Mouse (Mus musculus): ENCODE measurements around the gene Nt5dc1. TPM values are rescaled to one million over a fixed set of nuclear protein-coding genes. Genes with fewer than 3 reads are reported as not detected.

Nt5dc1 gene
- polyA plus RNA-seq, 1 experiment from 2014 or later: 1.7 TPM

- peak overlapping the region; percentile 98 for H3K27ac ChIP-seq (ENCODE audit: low read length)
- H3K36me3 ChIP-seq (ENCODE audit: control insufficient read depth, insufficient read depth, low read length): no peaks in the 10 kb centered on the region
- ATAC-seq: peak; percentile 34
- no peaks in the 10 kb centered on the region for H3K27me3 ChIP-seq (ENCODE audit: control insufficient read depth, insufficient read depth, low read depth, low read length)
- WGBS: 44% methylated on average over 25 of the region's 25 CpGs
- H3K4me3 ChIP-seq (ENCODE audit: low read depth, low read length): peak overlapping the region; percentile 68
- H3K4me2 ChIP-seq (ENCODE audit: low read length): peak overlapping the region; percentile 97
- peak overlapping the region; percentile 97 for H3K9ac ChIP-seq (ENCODE audit: low read depth, low read length)
- H3K4me1 ChIP-seq (ENCODE audit: control insufficient read depth, insufficient read depth, low read length): peaks cover 32% of the 10 kb centered on the region
- no peaks in the 10 kb centered on the region for H3K9me3 ChIP-seq (replicated peaks; ENCODE audit: control insufficient read depth, low read length, poor library complexity, severe bottlenecking)
Observed at GRCm38 (mm10) chr10:34297980-34298753, 120.2 kb downstream of the Nt5dc1 start.

DNA sequence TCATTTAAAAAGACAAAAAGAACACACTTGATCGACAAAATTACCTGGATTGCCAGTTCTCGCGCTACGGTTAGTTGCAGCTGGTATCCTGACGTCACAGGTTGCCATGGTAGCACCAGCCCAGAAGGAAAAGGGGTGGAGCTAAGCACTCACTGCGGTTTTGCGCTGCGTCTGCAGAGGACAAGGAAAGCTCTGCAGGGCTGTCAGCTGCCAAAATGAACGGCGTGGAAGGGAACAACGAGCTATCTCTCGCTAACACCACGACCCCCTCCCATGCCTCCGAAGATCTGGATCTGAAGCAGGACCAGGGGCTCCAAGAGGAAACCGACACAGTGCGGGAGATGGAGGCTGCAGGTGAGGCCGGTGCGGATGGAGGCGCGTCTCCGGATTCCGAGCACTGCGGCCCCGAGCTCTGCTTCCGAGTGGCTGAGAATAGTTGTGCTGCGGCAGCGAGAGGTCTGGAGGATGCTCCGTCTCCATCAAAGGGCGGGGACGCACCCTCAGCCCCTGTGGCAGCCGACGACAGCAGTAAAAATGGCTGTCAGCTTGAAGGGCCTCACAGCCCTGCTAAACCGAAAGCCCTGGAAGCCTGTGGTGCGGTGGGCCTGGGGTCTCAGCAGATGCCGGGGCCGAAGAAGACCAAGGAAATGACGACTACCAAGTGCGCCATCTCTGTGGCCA lies 120.9 kb downstream of the Nt5dc1 start, which contains the start of gene Tspyl4:
Gene Tspyl4, plus strand, starts transcription at position 144 of the 681 bp plus-strand sequence.
- WGBS: under 1% methylated on average over 38 of the region's 38 CpGs
- Histone ChIP-seq H3K27me3 (ENCODE audit: control insufficient read depth, insufficient read depth, low read depth, low read length) (no peaks in the 10 kb centered on the region), H3K4me2 (ENCODE audit: low read length) (peak within 1 kb of the TSS; percentile 97), H3K27ac (ENCODE audit: low read length) (peak within 1 kb of the TSS; percentile 98), H3K4me3 (ENCODE audit: low read depth, low read length) (peak within 1 kb of the TSS; percentile 68), H3K9ac (ENCODE audit: low read depth, low read length) (peak within 1 kb of the TSS; percentile 97), H3K4me1 (ENCODE audit: control insufficient read depth, insufficient read depth, low read length) (peaks cover 32% of the 10 kb centered on the region), H3K36me3 (ENCODE audit: control insufficient read depth, insufficient read depth, low read length) (no peaks in the 10 kb centered on the region), H3K9me3 (replicated peaks; ENCODE audit: control insufficient read depth, low read length, poor library complexity, severe bottlenecking) (no peaks in the 10 kb centered on the region)
- ATAC-seq: peak; percentile 98

DNA sequence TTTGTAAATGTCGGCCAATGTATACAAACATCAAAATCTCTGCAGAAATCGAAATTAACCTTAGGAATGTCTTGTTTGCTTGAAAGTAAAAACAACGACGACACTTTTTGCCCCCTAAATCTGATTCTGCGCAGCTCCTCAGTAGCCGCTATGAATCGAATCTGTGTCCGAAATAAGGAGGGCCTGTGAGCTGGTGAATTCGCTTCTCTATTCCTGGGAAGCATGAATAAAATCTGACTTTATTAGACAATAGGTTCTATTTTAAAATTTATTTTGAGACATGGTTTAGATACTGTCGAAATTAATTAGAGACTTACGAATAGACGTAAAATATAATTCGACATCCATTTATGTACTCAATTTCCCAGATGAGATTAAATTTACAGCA lies 121.4 kb downstream of the Nt5dc1 start:
- H3K36me3 ChIP-seq (ENCODE audit: control insufficient read depth, insufficient read depth, low read length): no peaks in the 10 kb centered on the region
- peak overlapping the region; percentile 97 for H3K9ac ChIP-seq (ENCODE audit: low read depth, low read length)
- peak; percentile 50 for ATAC-seq
- no peaks in the 10 kb centered on the region for H3K9me3 ChIP-seq (replicated peaks; ENCODE audit: control insufficient read depth, low read length, poor library complexity, severe bottlenecking)
- peak overlapping the region; percentile 68 for H3K4me3 ChIP-seq (ENCODE audit: low read depth, low read length)
- H3K4me1 ChIP-seq (ENCODE audit: control insufficient read depth, insufficient read depth, low read length): peaks cover 29% of the 10 kb centered on the region
- peak overlapping the region; percentile 97 for H3K4me2 ChIP-seq (ENCODE audit: low read length)
- H3K27me3 ChIP-seq (ENCODE audit: control insufficient read depth, insufficient read depth, low read depth, low read length): no peaks in the 10 kb centered on the region
- H3K27ac ChIP-seq (ENCODE audit: low read length): peak overlapping the region; percentile 98
- 3% methylated on average over 13 of the region's 13 CpGs for WGBS

GRCm38 (mm10) chr10:34282420-34283238 lies 135.7 kb downstream of the Nt5dc1 start:
- Histone ChIP-seq H3K36me3 (ENCODE audit: control insufficient read depth, insufficient read depth, low read length) (peaks cover 5% of the 10 kb centered on the region; the same call in 1 of the 2 replicates), H3K27me3 (ENCODE audit: control insufficient read depth, insufficient read depth, low read depth, low read length) (no peaks in the 10 kb centered on the region), H3K9ac (ENCODE audit: low read depth, low read length) (peak overlapping the region; percentile 97), H3K27ac (ENCODE audit: low read length) (peak overlapping the region; percentile 81), H3K4me2 (ENCODE audit: low read length) (peak overlapping the region; percentile 79), H3K9me3 (replicated peaks; ENCODE audit: control insufficient read depth, low read length, poor library complexity, severe bottlenecking) (no peaks in the 10 kb centered on the region), H3K4me3 (ENCODE audit: low read depth, low read length) (peak overlapping the region; percentile 86), H3K4me1 (ENCODE audit: control insufficient read depth, insufficient read depth, low read length) (peaks cover 18% of the 10 kb centered on the region)
- peak; percentile 49 for ATAC-seq
- 3% methylated on average over 47 of the region's 47 CpGs for WGBS

DNA sequence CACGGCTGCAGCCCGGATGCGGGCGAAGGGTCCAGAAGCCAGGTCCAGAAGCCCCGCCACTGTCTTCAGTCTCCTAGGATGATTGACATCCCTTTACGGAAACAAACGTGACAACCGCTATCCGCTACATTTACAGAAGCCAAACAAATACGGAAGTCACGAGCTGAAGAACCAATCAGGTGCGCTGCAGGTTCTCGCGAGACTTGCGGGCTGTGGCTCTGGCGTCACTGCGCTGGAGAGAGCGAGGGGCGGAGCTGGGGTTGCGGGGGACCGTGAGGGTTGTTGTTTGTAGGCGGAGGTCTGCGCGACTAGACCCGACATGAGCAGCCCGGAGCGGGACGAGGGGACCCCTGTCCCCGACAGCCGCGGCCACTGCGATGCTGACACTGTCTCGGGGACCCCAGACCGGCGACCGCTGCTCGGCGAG lies 136.4 kb downstream of the Nt5dc1 start, which contains the start of gene Tspyl1:
Gene Tspyl1, plus strand, starts transcription at position 229 of the 427 bp plus-strand sequence.
- peak within 1 kb of the TSS; percentile 81 for H3K27ac ChIP-seq (ENCODE audit: low read length)
- ATAC-seq: peak; percentile 98
- peak within 1 kb of the TSS; percentile 79 for H3K4me2 ChIP-seq (ENCODE audit: low read length)
- under 1% methylated on average over 38 of the region's 38 CpGs for WGBS
- no peaks in the 10 kb centered on the region for H3K36me3 ChIP-seq (ENCODE audit: control insufficient read depth, insufficient read depth, low read length)
- peak within 1 kb of the TSS; percentile 97 for H3K9ac ChIP-seq (ENCODE audit: low read depth, low read length)
- H3K4me3 ChIP-seq (ENCODE audit: low read depth, low read length): peak within 1 kb of the TSS; percentile 86
- no peaks in the 10 kb centered on the region for H3K9me3 ChIP-seq (replicated peaks; ENCODE audit: control insufficient read depth, low read length, poor library complexity, severe bottlenecking)
- no peaks in the 10 kb centered on the region for H3K27me3 ChIP-seq (ENCODE audit: control insufficient read depth, insufficient read depth, low read depth, low read length)
- peaks cover 18% of the 10 kb centered on the region for H3K4me1 ChIP-seq (ENCODE audit: control insufficient read depth, insufficient read depth, low read length)

DNA sequence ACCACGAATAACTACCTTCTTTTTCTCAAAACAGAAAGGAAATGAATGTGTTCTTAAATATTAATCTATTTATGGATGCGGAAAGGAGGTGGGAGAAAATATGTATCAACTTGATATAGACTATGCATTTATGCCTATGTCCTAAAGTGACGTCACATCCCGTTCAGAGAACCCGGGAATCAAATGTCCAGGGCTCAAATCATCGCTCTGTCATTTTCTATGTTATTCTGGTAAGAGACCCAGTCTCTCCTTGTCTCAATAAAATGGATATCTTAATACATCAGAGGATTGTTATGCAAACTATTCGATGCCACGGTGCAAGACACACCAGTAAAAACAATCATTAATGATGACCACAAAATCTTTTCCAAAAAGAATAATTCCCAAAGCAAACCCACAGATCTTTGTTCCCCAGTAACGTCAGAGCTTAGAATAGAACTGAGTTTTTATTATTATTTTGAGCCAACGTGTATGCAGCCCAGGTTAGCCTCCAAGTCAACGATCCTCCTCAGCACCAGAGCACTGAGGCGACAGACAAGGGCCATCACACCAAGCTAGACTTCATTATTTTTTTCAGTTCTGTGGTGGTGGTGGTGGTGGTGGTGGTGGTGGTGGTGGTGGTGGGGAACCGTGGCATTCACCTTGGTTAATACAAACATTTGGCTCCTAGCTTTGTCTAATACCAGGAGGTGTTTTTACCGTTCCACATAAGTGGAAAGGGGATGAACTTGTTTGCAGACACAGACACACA lies 137.0 kb downstream of the Nt5dc1 start:
- Histone ChIP-seq H3K4me2 (ENCODE audit: low read length) (peak overlapping the region; percentile 68), H3K27me3 (ENCODE audit: control insufficient read depth, insufficient read depth, low read depth, low read length) (no peaks in the 10 kb centered on the region), H3K4me3 (ENCODE audit: low read depth, low read length) (peak overlapping the region; percentile 86), H3K9ac (ENCODE audit: low read depth, low read length) (peak overlapping the region; percentile 59), H3K27ac (ENCODE audit: low read length) (peak overlapping the region; percentile 81), H3K4me1 (ENCODE audit: control insufficient read depth, insufficient read depth, low read length) (peaks cover 18% of the 10 kb centered on the region), H3K36me3 (ENCODE audit: control insufficient read depth, insufficient read depth, low read length) (no peaks in the 10 kb centered on the region), H3K9me3 (replicated peaks; ENCODE audit: control insufficient read depth, low read length, poor library complexity, severe bottlenecking) (no peaks in the 10 kb centered on the region)
- 16% methylated on average over 14 of the region's 14 CpGs for WGBS
- ATAC-seq: peak; percentile 15

DNA sequence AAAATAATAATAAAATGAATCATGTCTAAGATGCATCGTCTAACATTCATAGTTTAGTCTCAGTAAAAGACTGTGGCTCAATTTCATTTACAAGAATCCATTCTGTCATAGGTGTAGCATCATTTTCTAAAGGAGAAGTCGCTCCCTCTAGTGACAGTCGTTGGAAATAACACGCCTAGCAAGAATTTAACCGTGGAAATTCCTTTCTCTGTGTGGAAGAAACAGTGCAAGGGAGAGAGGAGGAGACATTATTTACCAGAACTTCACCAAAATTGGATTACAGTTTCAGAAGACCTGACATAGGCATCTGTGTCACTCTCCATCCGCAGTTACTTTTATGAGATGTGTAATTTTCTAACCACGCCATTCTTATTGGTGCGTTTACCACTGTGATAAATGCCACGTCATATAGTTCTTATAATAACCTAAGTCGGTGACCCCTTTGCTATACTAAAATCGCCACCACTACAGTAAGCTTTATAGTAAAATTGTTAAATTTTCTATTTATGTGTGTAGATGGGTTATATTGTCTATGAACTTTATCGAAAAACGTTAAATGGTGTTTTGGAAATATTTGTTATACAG lies 137.7 kb downstream of the Nt5dc1 start:
- 26% methylated on average over 13 of the region's 13 CpGs for WGBS
- Histone ChIP-seq H3K4me2 (ENCODE audit: low read length) (peak overlapping the region; percentile 61), H3K27me3 (ENCODE audit: control insufficient read depth, insufficient read depth, low read depth, low read length) (no peaks in the 10 kb centered on the region), H3K9me3 (replicated peaks; ENCODE audit: control insufficient read depth, low read length, poor library complexity, severe bottlenecking) (no peaks in the 10 kb centered on the region), H3K9ac (ENCODE audit: low read depth, low read length) (no peak overlapping the region), H3K27ac (ENCODE audit: low read length) (peak overlapping the region; percentile 70), H3K36me3 (ENCODE audit: control insufficient read depth, insufficient read depth, low read length) (no peaks in the 10 kb centered on the region), H3K4me3 (ENCODE audit: low read depth, low read length) (peak overlapping the region; percentile 30; the same call in 1 of the 2 replicates), H3K4me1 (ENCODE audit: control insufficient read depth, insufficient read depth, low read length) (peaks cover 18% of the 10 kb centered on the region)
- peak; percentile 25 for ATAC-seq

DNA sequence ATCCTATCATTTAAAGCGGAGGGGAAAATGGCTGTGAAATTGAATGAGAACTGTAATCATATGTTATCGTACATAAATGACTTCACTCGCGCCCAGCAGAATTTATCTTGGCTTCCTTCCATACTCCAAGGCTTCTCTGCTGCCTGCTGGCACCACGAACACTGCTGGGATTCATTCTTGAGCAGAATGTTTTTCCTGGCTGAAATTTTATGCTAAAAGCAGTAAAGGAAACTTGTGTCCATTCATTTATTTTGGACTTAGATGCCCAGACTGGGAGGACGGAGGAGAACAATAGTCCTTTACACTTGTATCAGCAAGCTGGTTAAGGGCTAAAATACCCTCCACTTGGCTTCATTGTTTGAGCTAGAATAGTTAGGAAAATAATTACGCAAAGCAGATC lies 146.7 kb downstream of the Nt5dc1 start:
- no peak overlapping the region for H3K4me2 ChIP-seq (ENCODE audit: low read length)
- H3K9ac ChIP-seq (ENCODE audit: low read depth, low read length): no peak overlapping the region
- no peaks in the 10 kb centered on the region for H3K9me3 ChIP-seq (replicated peaks; ENCODE audit: control insufficient read depth, low read length, poor library complexity, severe bottlenecking)
- WGBS: 53% methylated on average over 7 of the region's 7 CpGs
- H3K4me1 ChIP-seq (ENCODE audit: control insufficient read depth, insufficient read depth, low read length): no peaks in the 10 kb centered on the region
- no peak overlapping the region for H3K27ac ChIP-seq (ENCODE audit: low read length)
- no peaks in the 10 kb centered on the region for H3K36me3 ChIP-seq (ENCODE audit: control insufficient read depth, insufficient read depth, low read length)
- ATAC-seq: no peak
- no peak overlapping the region for H3K4me3 ChIP-seq (ENCODE audit: low read depth, low read length)
- H3K27me3 ChIP-seq (ENCODE audit: control insufficient read depth, insufficient read depth, low read depth, low read length): no peaks in the 10 kb centered on the region

All from midbrain, embryonic 16.5 days (tissue).